Mouse (Mus musculus) testis, postnatal 10 days (tissue): ENCODE results near the gene Nrp2.

Experiments used
- DNase-seq: peaks from one replicate; pipeline ENCODE4 v3.0.0; 2021; ENCODE audit warnings: low spot score

Nrp2 gene

DNA sequence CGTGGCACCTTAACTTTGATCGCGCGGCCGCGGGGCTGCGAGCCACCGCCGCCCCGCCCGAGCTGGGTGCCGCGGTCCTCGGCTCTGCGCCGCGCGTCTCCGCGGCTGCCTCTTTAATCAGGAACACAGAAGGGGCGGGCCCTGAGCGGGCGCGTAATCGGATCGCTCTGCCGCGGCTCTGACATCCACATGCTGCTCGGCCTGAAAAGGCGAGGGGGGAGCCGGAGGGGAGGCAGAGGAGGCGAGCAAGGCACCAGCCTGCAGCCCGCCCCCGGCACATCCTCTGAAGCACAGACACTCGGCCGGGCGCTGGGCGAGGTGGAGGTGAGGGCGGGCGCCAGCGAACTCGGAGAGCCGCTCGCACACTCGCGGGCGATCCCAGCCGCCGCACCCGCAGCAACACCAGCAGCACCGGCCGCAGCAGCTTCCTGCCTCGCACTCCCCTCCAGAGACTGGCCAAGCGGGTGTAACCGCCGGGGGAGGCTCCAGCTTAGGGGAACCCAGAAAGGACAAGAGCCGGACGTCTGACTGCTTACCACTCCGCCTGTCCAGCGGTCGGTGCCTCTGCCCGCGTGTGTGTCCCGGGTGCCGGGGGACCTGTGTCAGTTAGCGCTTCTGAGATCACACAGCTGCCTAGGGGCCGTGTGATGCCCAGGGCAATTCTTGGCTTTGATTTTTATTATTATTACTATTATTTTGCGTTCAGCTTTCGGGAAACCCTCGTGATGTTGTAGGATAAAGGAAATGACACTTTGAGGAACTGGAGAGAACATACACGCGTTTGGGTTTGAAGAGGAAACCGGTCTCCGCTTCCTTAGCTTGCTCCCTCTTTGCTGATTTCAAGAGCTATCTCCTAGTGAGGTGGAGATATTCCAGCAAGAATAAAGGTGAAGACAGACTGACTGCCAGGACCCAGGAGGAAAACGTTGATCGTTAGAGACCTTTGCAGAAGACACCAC lies at the start of gene Nrp2:
TSS of gene Nrp2 (plus strand) at position 128 of the 959 bp plus-strand sequence.
- DNase-seq = peak; percentile 79

GRCm38 (mm10) chr1:62654436-62654835 lies 48.6 kb upstream of the Nrp2 start:
- no peak for DNase-seq

DNA sequence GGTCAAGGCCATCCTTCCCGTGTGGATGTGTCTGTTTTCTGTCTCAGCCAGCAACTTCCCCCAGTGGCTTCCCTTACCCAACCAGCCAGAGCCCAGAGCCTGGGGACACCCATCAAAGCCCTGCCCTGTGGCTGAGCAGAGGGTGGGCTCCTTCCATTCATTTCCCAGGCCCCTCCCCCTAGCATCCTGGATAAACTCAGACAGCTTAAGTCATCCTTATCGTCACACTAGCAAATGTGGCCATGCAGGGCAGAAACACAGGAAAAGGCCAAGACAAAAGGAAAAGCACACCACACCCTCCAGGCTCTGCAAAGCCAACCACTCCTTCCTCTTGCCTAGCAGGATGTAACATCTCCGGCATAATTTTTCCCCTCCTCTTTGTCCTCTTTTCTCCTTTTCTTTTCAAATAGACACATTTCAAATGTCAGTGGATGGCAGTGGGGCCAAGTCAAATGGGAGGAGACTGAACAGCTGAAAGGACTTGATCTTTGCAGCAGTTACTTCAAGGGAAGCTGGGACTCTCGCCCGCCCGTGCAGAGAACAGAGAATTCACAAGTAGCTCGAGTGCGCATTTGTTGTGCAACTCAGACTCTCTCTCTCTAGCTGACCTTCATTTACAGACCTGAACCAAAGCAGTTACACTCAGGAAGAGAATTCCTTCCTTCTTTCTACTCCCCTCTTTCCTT lies 38.0 kb upstream of the Nrp2 start:
- peak; percentile 44 for DNase-seq

DNA sequence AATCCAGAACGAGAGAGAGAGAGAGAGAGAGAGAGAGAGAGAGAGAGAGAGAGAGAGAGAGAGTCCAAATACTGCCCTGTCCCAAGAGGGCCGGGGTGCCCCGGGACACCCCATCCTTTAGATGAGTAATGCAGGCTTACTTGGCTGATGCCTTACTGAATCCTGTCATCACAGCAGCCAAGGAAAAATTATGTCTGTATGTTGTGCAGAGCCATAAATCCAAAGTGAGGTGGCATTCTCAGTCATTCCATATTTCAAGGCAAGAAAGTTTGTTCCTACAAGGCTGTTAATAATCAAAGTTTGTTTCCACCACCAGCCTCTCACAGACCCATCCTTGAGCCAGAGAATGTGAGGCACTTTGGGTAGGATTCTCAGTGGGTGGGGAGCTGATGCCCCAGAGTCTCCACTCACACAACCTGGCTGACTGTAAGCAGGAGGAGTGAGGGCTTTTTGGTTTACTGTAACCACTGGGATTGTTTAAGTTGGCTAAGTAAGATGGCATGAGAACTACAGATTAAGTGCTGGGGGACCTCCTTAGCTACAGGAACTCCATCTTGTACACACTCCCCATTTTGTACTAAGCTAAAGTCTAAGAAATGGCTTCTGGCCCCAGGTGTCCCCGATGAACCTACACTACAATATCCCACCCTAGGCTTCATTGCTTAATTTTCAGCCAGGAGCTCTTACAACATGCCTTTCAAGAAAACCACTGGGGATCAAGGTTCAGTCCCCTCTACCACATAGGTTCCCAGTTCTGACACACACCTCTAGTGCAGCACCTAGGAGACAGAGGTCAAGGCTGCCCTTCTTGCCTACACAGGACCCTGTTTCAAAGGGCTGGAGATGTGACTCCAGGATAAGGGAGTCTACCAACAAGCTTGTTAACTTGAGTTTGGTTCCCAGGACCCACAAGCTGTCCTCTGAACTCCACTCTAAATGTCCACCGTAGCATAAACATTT lies 37.0 kb upstream of the Nrp2 start:
- DNase-seq = no peak

- no peak for DNase-seq
These were observed 36.3 kb upstream of the Nrp2 start for GRCm38 (mm10) chr1:62666780-62667179.

GRCm38 (mm10) chr1:62678611-62679344 lies 24.3 kb upstream of the Nrp2 start:
- no peak for DNase-seq

DNA sequence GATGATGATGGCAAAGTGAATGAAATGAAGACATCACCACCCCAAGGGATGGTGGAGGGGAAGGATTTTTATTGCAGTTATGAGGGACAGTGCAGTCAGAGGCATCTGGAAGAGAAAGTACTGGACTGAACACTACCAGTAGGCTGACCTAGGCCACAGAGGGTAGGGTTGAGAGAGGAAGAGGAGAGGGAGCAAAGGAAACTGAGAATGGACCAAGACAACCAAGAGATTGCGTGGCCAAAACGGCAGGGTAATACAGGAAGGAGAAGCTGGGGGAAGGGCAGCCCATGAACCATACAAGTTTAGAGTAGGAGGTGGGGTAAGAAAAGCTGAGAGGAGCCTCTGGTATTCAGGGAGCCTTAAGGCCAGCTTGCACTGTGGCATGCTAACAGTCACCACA lies 23.6 kb upstream of the Nrp2 start:
- DNase-seq = no peak

- no peak for DNase-seq
These were observed 20.4 kb upstream of the Nrp2 start for GRCm38 (mm10) chr1:62682456-62683385.

DNA sequence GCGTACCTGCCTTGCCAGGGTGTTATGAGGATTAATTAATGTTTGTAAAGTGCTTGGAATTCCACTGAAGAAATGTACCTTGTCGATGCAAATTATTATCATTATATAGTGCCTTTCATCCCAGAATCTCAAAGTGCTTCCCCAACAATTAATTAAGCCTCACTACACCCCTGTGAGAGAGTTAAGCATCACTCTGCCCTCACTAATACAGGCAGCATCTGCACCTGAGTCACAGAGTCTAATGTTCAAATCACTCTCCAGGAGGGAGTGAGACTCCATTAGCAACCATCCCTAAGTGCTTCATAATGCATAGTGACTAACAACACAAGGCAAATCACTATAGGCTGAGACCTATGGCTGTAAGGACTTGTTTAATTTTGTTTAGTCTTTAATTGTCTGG lies 19.6 kb upstream of the Nrp2 start:
- DNase-seq = no peak

DNA sequence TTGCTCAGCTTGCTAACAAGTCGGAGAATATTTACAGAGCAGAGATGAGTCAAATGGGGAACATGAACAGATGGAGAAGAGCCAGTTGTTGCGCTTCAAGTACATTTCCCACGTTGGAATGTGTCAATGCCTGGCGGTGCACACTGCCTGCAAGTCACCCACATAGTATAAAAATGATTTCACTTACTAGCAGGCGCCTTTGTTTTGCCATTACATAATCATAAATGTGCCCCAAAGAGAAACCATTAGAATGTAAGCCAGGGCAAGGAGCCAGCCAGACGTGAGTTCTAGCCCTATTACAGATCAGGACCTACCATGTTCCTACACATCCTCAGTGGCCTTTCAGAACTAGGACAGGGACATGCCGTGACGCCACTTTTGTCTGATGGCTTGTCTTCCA lies 15.6 kb upstream of the Nrp2 start:
- no peak for DNase-seq

DNA sequence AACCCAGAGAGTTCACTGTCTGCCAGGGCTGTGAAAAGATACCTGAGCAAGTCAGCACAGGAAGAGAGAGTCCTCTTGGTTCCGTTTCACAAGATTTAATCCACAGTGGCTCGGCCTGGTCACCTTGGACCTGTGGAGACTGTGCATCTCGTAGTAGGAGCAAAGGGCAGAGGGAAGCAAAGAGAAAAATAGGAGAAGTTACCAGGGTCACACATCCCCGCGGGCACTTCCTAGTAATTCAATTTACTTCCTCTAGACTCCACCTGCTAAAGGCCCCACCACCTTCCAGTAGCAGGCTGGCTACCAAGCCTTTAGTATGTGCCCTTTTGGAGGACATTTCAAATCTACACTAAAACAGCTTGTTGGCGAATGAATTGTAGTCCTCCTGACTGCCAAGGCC lies 11.9 kb upstream of the Nrp2 start:
- DNase-seq = no peak

GRCm38 (mm10) chr1:62696312-62696982 lies 6.6 kb upstream of the Nrp2 start:
- DNase-seq = no peak

GRCm38 (mm10) chr1:62696983-62697341 lies 6.1 kb upstream of the Nrp2 start:
- DNase-seq = no peak

GRCm38 (mm10) chr1:62697353-62697752 lies 5.7 kb upstream of the Nrp2 start:
- DNase-seq = no peak

DNA sequence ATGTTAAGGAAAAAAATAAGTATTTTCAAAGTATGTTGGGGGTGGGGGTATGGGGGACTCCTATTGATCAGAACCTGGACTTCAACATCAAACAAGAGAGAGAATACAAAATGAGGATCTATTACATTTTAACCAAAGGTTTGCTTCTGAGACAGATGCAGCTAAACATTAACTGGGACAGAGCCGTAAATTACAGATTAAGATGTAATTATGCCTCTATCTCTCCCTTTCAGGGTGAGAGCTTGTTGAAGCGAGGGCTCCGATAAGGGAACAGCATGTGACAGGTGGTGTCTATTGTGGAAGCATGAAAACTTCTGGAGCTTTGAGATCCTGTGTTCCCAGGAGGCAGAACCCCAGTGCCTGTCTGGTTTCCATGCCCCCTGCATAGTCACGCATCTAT lies 3.3 kb upstream of the Nrp2 start:
- DNase-seq = no peak

- DNase-seq = peak; percentile 73
These were observed 1.8 kb upstream of the Nrp2 start for GRCm38 (mm10) chr1:62701065-62701921.

DNA sequence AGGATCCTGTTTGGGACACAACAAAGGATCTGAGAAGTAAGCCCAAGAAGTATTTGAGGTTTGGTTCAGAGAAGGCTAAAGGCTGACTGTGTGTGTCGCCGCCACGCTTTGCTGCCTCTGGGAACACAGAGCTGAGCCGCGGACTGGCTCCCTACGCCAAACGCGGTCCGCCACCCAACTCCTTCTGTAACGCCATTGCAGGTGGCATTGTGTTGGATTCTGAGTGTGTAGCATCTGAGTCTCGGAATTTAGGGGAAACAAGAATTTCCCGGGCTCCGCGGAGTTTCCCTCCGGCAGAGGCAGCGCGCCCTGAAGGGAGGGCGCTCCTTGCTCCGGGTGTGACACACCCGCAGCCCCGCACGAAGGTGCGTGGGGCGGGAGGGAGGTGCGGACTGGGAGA lies 342 bp upstream of the Nrp2 start:
- DNase-seq = no peak

DNA sequence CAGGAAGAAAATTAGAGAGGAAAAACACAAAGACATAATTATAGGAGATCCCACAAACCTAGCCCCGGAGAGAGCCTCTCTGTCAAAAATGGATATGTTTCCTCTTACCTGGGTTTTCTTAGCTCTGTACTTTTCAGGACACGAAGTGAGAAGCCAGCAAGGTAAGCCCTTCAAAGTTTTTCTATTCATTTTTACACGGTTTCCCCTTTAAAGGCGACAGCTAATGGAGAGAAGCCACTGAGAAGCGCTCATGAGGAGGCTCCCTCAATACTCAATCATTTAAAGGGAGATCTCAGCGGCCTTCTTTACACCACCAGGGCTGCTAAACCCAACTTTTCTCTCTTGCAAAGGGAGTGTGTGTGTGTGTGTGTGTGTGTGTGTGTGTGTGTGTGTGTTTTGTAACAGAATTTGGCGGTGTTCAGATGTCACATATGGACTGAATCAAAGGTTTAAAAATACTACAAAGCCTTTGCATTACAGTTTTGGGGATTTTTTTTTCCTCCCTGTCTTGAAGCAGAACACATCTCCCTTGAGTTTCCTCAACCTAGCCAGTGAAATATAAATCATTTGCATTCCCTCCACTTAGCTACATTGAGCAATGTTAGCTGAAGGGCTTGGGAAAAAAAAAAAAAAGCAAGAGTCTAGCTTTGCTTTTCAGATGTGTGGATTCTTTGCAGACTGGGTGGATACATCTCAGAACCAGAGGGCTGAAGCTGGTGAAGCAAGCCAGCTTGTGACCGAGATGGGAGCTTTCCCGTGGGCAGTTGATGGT lies 1.2 kb downstream of the Nrp2 start:
- no peak for DNase-seq
